8 mouse cellular contexts compared by ENCODE assay signal in the genomic region with DNA sequence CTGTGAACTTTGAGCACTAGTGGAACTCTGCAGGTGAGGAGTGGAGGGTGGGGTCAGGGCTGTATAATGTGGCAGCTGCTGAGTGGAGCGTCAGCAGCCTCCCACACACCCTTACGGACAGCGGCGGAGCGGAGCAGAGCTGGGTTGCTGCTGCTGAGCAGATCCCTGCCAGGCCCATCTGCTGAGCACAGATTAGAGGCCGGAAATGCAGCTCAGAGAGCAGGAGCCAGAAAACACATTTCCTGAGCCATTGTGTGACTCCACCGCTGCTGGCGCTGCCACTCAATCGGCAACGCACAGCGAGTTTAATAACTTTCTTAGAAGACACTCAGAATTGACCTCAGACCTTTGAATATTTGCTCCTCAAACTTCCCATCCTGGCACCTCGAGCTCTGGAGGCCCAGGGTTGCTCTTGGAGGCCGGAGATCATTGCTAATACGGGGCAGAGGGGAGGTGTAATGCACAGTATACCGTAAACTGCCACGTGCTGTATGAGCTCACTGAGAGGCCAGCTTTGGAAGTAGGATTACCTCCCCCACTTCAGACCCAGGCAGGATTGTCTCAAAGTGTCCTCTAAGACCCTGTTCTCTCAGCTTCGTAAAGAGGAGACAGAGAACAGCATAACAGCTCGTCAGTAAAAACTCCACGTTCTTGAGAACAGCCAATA.
DNase-seq lines count a peak whose midpoint lies in the region; ATAC-seq and TF ChIP-seq lines count a peak whose summit lies in the region.

No protein-coding gene starts in this region.

- TF ChIP-seq CTCF in G1E (IDR thresholded peaks at IDR 0.05; ENCODE audit: low read depth, low read length) = no peak

- peaks cover 82% of the 10 kb centered on the region for H3K36me3 ChIP-seq in G1E (replicated peaks)
- 0 out of 2 replicates have a peak, but pooled peaks cover 3% of the 10 kb centered on the region for H3K36me3 ChIP-seq in intestine, embryonic 14.5 days (ENCODE audit: control insufficient read depth, insufficient read depth, low read length)
- peaks cover 3% of the 10 kb centered on the region; the same call in 1 of the 2 replicates for H3K36me3 ChIP-seq in limb, embryonic 12.5 days
- H3K36me3 ChIP-seq in midbrain, embryonic 10.5 days = peaks cover 4% of the 10 kb centered on the region; the same call in 1 of the 2 replicates

- 20% methylated on average over 19 of the region's 19 CpGs for WGBS in intestine, embryonic 14.5 days
- WGBS in limb, embryonic 12.5 days = 29% methylated on average over 19 of the region's 19 CpGs
- 46% methylated on average over 19 of the region's 19 CpGs for WGBS in midbrain, embryonic 10.5 days

- H3K4me1 ChIP-seq in G1E (ENCODE audit: insufficient read depth, low read depth, low read length) = peaks cover 10% of the 10 kb centered on the region
- peaks cover 11% of the 10 kb centered on the region for H3K4me1 ChIP-seq in intestine, embryonic 14.5 days (replicated peaks; ENCODE audit: control insufficient read depth, insufficient read depth, low read length)
- peaks cover 14% of the 10 kb centered on the region for H3K4me1 ChIP-seq in limb, embryonic 12.5 days (replicated peaks)
- peaks cover 30% of the 10 kb centered on the region for H3K4me1 ChIP-seq in midbrain, embryonic 10.5 days

- H3K27ac ChIP-seq in intestine, embryonic 14.5 days (ENCODE audit: low read depth) = peak overlapping the region; percentile 52
- H3K27ac ChIP-seq in limb, embryonic 12.5 days = peak overlapping the region; percentile 69
- H3K27ac ChIP-seq in midbrain, embryonic 10.5 days (replicated peaks) = peak overlapping the region; percentile 71

- DNase-seq in G1E (ENCODE audit: low spot score) = peak; percentile 27
- peak; percentile 31 for DNase-seq in c-Kit-negative CD71-positive TER-119-positive erythroid progenitor cells, embryonic 14.5 days (ENCODE audit: low read depth, low spot score)
- peak; percentile 57 for DNase-seq in gastrocnemius, postnatal 14 days
- peak; percentile 64 for DNase-seq in intestine, embryonic 14.5 days (ENCODE audit: low spot score)
- DNase-seq in midbrain, embryonic 10.5 days (ENCODE audit: low spot score) = peak; percentile 41
- DNase-seq in spleen, postnatal 10 days (ENCODE audit: low spot score in 2 of 2) = peak; percentile 46 to 83
- no peak for DNase-seq in cerebellum, adult 9-11 months

- intact Hi-C loops in gastrocnemius, postnatal 14 days (cut with DNase I; ENCODE audit: low total_unique reads) = no loop called here

- H3K9me3 ChIP-seq in G1E (replicated peaks) = no peaks in the 10 kb centered on the region
- H3K9me3 ChIP-seq in intestine, embryonic 14.5 days (ENCODE audit: control insufficient read depth, low read length) = no peaks in the 10 kb centered on the region
- no peaks in the 10 kb centered on the region for H3K9me3 ChIP-seq in limb, embryonic 12.5 days
- H3K9me3 ChIP-seq in midbrain, embryonic 10.5 days (replicated peaks) = no peaks in the 10 kb centered on the region

- peak overlapping the region; percentile 33 for H3K4me2 ChIP-seq in intestine, embryonic 14.5 days (ENCODE audit: low read length)
- H3K4me2 ChIP-seq in limb, embryonic 12.5 days = peak overlapping the region; percentile 35

- H3K27me3 ChIP-seq in G1E (ENCODE audit: insufficient read depth, low read length) = no peaks in the 10 kb centered on the region
- no peaks in the 10 kb centered on the region for H3K27me3 ChIP-seq in intestine, embryonic 14.5 days (replicated peaks; ENCODE audit: control insufficient read depth, insufficient read depth, low read length)
- H3K27me3 ChIP-seq in limb, embryonic 12.5 days = no peaks in the 10 kb centered on the region
- no peaks in the 10 kb centered on the region for H3K27me3 ChIP-seq in midbrain, embryonic 10.5 days (ENCODE audit: low read depth, poor library complexity, severe bottlenecking)

- H3K9ac ChIP-seq in intestine, embryonic 14.5 days (ENCODE audit: low read length) = peak overlapping the region; percentile 10; the same call in 1 of the 2 replicates
- H3K9ac ChIP-seq in limb, embryonic 12.5 days (replicated peaks) = 0 out of 2 replicates have a peak overlapping the region, but pooled peaks have one; percentile 40

- ATAC-seq in G1E (ENCODE audit: extremely low read depth, insufficient number of reproducible peaks, low FRiP score, poor library complexity, severe bottlenecking) = peak; percentile 88
- peak; percentile 86 for ATAC-seq in intestine, embryonic 14.5 days (replicated peaks; ENCODE audit: low FRiP score, low TSS enrichment, low read depth)
- 0 out of 2 replicates have a peak, but pooled peaks have one; percentile 52 for ATAC-seq in limb, embryonic 12.5 days (ENCODE audit: insufficient number of reproducible peaks, insufficient read depth, low FRiP score, low TSS enrichment, low read depth)

- H3K4me3 ChIP-seq in G1E (ENCODE audit: low read depth, low read length) = no peak overlapping the region; the same call in 1 of the 2 replicates
- no peak overlapping the region; the same call in 1 of the 2 replicates for H3K4me3 ChIP-seq in intestine, embryonic 14.5 days (ENCODE audit: low read depth, low read length)
- no peak overlapping the region for H3K4me3 ChIP-seq in limb, embryonic 12.5 days (replicated peaks)
- H3K4me3 ChIP-seq in midbrain, embryonic 10.5 days = no peak overlapping the region
